Mouse (Mus musculus) right cerebral cortex, postnatal 36 days (tissue): ENCODE measurements around the gene Frs2.
"Not testable (repeated sequence)": the region's sequence is repeated elsewhere in the genome, so short reads cannot be mapped to it uniquely, and the experiment has no call there.

Experiments used
- DNase-seq, 2 experiments: peaks; one replicate each; pipeline ENCODE4 v3.0.0; 2022; ENCODE audit warnings: low spot score in 2 of 2, mixed read lengths in 1 of 2

Frs2 gene

GRCm38 (mm10) chr10:117146421-117146820 lies 1.9 kb downstream of the Frs2 start:
- no peak for DNase-seq

GRCm38 (mm10) chr10:117145546-117146265 lies 2.6 kb downstream of the Frs2 start:
- DNase-seq, result no peak

- no peak for DNase-seq
Observed at GRCm38 (mm10) chr10:117144628-117145027, 3.7 kb downstream of the Frs2 start.

- no peak for DNase-seq
Observed at GRCm38 (mm10) chr10:117144071-117144470, 4.3 kb downstream of the Frs2 start.

GRCm38 (mm10) chr10:117143311-117143710 lies 5.0 kb downstream of the Frs2 start:
- no peak for DNase-seq

GRCm38 (mm10) chr10:117141939-117142552 lies 6.3 kb downstream of the Frs2 start:
- no peak for DNase-seq

GRCm38 (mm10) chr10:117131506-117131905 lies 16.8 kb downstream of the Frs2 start:
- not testable (repeated sequence) for DNase-seq

GRCm38 (mm10) chr10:117130037-117130436 lies 18.3 kb downstream of the Frs2 start:
- no peak for DNase-seq

- DNase-seq, result no peak
Observed at GRCm38 (mm10) chr10:117128693-117129092, 19.6 kb downstream of the Frs2 start.

- DNase-seq, result no peak
Observed at GRCm38 (mm10) chr10:117127480-117127879, 20.9 kb downstream of the Frs2 start.

- no peak for DNase-seq
Observed at GRCm38 (mm10) chr10:117126719-117127118, 21.6 kb downstream of the Frs2 start.

- no peak for DNase-seq
Observed at GRCm38 (mm10) chr10:117126233-117126632, 22.1 kb downstream of the Frs2 start.

GRCm38 (mm10) chr10:117121448-117121847 lies 26.9 kb downstream of the Frs2 start:
- no peak for DNase-seq

GRCm38 (mm10) chr10:117120051-117120666 lies 28.2 kb downstream of the Frs2 start:
- no peak for DNase-seq

- peak in 1 of 2 experiments; percentile 39 for DNase-seq
Observed at GRCm38 (mm10) chr10:117119531-117119930, 28.8 kb downstream of the Frs2 start.

- no peak for DNase-seq
Observed at GRCm38 (mm10) chr10:117118421-117118831, 29.9 kb downstream of the Frs2 start.

GRCm38 (mm10) chr10:117115652-117116051 lies 32.7 kb downstream of the Frs2 start:
- DNase-seq, result no peak

GRCm38 (mm10) chr10:117112545-117112944 lies 35.8 kb downstream of the Frs2 start:
- no peak for DNase-seq

GRCm38 (mm10) chr10:117111455-117111854 lies 36.9 kb downstream of the Frs2 start:
- DNase-seq, result no peak

GRCm38 (mm10) chr10:117110271-117110670 lies 38.1 kb downstream of the Frs2 start:
- DNase-seq, result no peak

GRCm38 (mm10) chr10:117106686-117107085 lies 41.6 kb downstream of the Frs2 start:
- no peak for DNase-seq

GRCm38 (mm10) chr10:117106244-117106643 lies 42.1 kb downstream of the Frs2 start:
- DNase-seq, result no peak

GRCm38 (mm10) chr10:117105015-117105414 lies 43.3 kb downstream of the Frs2 start:
- no peak for DNase-seq
